Mouse (Mus musculus) ovary, adult 18-20 months (tissue): Measurements from ENCODE around the gene Plac8.

Source experiments
- DNase-seq: peaks from one replicate; pipeline ENCODE4 v3.0.0; 2022; ENCODE audit warnings: low spot score, mixed read lengths

Plac8 gene

DNA sequence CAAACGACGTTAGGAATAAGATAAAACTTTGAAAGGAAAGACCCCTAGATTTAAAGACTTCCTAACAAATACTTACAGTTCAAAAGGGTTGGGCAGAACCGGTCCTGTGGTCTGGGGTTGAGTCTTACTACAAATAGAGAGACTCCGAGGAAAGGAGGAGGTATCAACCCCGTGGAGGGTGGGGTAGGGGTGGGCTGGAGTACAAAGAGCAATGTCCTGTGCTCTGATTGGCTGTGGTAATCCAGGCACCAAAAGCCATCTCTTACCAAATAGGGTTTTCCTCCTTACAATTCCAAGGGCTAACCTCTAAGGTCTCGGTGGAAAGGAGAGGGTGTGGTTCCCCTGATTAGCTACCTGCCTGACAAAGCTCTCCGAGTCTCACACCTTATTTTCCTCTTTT is at the start of gene Plac8:
Gene Plac8 (minus strand): TSS at position 177 of the 400 bp plus-strand sequence.
- DNase-seq, result no peak

DNA sequence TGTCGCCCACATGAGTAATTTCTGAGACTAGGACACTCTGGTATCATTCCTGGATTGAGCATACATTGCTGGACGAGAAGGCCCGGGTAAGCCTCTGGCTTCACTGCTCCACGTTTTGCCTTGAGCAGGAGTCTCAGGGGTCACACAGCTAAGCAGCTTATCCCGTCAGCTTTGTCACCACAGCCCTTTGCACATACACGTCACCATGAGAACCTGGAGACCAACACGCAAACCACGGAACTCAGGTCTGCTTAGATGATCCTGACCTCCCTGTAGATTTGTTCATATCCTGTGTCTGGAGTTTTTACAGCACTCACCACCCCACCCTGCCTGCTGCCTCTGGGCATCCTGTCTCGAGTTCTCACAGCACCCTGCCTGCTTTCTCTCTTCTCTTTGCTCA is 48.9 kb upstream of the Plac8 start:
- DNase-seq, result no peak

DNA sequence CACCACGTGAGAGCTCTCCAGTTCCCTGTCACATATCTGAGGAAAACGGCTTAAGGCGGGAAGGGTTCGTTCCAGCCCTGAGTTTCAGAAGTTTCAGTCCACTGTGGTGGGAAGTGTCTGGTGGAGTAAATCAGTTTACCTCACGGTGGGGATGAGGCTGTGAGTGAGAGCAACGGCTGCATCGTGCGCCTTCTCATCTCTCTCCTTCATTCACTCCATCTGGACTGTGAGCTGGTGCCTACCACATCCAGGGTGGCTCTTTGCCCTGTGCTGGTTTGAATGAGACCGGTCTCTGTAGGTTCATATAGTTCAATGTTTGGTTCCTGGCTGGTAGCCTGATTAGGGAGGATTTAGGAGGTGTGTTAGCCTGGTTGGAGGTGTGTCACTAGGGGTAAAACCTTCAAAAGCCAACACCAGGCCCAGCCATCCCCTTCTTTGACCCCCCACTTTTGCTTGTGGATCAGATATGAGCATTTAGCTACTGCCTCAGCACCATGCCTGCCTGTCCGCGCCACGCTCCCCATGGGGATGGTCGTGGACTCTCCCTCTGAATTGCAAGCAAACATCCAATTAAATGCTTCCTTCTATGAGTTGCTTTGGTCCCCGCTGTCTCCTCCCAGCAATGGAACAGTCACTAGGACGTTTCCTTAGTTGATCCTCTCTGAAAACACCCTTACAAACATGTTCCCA is 47.7 kb upstream of the Plac8 start:
- no peak for DNase-seq

DNA sequence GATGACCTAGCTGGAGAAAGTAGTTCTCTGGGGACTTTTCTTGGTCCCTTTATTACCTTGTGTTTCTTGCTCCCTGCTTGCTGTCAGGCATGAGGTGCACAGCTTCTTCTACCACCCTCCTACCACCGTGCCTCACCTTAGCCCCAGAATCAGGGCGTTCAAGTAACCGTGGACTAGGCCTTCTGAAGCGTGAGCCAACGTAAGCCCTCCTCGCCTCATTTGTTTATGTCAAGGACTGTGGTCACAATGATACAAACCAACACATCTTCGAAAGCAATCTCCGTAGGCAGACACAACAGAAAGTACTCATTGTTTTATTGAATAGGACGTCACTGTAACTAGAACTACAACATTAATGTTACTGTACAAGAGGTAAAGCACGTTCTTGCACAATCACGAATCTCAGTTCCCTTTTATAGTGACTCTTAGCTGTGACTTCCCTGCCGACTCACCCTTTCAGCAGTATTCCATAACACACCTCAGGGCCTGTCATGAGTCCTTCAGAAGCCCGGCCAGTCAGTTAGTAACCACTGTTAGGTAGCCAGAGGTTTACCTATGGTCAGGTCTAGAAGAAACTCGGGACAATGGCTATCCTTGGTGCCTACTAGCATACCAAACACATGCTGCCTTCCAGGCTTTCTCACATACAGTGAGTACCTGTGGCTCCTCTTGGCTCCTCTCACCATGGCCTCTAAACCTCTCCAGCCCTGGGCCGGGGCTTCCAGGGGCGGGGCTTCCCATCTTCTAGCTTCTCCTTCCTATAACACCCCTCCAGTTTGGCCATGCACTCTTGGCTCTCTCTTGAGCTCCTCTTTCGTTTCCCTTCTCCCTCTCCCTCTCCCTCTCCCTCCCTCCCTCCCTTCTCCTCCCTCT is 42.1 kb upstream of the Plac8 start:
- DNase-seq, result no peak

DNA sequence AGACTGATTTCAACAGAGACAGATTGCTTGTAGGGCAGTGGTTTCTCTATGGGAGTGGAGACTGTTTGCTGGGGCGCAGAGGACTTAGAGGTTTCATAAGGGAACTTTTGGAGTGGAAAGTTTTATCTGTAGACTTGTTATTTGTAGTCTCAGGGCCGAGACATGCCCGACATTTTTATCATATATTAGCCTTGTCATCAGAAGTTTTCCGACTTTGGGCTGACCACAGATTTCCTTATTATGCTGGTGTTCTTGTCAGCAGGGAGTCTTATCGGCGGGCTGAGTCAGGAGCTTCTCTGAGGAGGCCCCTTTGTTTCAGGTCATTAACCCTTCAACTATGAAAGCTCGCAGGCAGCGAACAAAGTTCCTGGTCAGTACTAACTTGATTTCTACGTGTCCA is 35.8 kb upstream of the Plac8 start:
- DNase-seq, result no peak

DNA sequence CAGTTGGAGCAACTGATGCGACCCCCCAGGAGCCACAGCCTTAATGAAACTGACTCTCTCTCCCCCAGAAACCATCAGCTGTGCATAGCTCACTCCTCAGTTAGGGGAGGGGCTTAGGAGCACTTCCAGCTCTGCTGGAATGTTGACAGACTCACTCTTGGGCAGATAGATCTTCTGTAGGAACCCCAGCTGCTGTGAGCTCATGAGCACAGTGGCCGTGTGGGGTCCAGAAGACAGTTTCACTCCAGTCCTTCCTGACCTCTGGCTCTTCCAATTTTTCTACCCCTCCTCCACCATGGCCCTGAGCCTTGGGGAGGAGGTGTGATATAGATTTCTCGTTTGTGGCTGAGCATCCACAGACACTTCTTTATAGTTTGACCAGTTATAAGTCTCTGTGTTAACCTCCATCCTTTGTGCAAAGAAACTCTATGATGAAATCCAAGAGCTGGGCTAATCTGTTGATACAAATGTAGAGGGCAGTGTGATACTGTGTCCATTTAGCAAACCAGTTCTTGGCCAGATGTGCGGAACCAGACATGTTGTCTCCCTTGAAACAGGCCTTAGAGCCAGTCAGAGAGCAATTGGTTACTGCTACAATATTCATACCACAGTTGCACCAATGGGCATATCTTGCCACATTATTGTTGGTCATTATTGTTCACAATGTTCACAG is 35.2 kb upstream of the Plac8 start:
- no peak for DNase-seq

DNA sequence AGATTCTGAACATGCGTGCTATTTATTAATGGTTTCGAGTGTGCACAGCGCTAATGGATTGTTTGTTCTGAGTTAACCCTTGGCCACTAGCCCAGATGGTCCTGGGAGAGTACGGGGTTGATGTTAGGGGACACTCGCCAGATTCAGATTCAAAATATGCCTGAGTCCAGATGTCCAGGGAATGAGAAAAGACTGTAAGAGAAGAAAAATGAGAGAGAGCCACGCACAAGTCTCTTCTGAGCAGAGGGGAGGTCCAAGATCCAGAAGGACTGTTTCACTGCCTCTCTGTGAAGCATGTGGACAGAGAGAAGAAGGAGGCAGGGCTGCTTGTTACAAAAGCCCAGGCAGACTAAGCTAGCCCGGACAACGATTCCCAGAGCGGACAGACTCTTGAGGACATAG is 33.8 kb upstream of the Plac8 start:
- DNase-seq, result peak; percentile 16

DNA sequence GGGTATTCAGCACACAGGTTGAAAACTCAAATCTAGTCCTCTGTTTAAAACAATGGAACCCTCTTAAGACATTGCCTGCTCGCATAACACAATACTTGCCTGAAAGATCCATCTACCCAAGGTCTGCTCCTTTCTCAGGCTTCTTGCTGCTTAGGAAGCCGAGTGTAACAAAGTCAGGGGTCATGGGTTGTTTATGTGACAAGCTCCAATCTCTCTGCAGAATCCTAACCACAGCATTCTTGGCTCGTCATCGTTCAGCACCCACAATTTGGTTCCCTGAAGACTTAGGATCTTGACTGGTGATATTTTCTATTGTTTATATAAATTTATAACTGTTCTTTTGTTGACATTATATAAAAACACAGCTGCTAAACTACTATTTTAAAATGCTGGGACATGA is 32.0 kb upstream of the Plac8 start:
- peak; percentile 19 for DNase-seq

DNA sequence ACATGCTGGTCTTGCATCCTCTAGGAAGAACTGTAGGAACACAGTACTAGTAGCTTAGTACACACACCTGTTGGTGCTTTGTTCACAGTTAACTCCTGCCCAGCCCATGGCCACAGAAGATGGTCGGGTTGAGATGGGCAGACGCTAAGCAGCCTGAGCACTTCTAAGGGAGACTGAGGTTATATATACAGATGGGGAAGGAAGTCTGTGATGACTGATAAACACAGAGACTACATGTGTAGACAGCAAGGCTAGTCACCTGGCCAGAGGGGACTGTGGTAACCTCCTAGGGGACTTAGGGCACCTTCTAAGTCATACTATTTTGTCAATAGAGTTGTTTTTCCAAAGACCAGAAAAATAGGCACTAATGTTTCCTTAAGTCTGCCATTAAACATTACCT is 29.8 kb upstream of the Plac8 start:
- no peak for DNase-seq

DNA sequence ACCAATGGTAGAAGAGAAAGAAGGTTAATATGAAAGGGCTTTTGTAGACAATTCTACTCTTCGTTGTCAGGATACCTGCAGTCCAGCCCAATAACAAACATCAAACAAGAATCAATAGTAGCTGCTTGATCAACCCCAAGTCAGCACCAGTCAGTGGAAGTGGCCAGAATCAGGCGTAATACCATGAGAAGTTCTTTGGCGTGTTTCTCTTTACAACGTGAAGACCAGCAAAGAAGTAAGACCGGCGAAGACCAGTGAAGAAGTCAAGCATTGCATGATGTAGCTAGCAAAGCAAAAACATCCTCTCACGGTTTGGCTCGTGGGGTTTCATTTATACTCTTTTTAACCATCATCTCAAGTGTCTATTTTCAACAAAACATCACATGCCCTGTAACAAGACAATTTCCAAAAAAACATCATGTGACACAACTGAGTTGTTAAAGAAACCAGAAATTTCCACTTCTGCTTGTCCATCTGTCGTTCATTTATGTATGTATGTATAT is 27.0 kb upstream of the Plac8 start:
- DNase-seq, result no peak

DNA sequence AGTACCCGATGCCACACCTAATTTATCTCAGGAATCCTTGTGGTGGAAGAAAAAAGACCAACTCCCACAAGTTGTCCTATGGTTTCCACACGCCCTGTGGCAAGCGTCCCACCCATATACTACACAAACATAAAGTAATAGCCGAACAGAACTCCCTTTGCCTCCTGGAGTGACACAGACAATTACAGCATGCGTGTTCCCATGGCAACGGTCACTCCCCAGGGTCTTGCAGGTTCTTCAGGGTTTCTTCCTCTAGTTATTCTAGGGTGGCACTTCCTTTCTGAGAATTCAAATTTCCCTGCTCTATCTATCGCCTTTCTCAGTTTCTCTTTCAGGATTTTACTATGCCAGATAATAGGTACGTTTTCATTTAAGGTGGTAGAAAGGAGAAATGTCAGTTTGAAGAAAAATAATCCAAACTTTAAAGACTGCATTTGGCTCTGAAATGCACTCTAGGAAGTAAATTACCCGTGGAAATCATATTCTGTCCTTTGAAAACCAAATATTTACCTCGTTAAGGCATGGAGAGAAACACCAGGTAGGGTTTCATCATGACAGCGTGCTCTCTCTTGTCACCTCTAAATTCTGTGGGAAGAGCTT is 25.9 kb upstream of the Plac8 start:
- DNase-seq, result peak; percentile 16

DNA sequence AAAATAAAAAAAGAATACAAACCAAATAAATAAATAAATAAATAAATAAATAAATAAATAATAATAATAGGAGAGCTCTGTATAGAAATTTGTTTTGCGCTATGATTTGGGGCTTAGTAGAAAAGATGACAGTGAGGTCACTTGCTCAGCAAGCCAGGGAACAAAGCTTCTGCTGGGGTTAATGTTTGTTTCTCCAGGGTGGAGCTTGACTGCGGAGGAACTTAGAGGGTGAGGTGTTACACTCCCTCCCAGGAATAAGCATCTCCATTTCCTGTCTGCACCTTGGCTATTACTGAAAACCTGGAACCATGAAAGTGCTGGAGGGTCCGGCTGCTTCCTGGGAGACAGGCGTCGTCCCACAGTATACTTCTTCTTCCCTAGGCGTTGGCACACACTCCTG is 24.0 kb upstream of the Plac8 start:
- DNase-seq, result no peak

DNA sequence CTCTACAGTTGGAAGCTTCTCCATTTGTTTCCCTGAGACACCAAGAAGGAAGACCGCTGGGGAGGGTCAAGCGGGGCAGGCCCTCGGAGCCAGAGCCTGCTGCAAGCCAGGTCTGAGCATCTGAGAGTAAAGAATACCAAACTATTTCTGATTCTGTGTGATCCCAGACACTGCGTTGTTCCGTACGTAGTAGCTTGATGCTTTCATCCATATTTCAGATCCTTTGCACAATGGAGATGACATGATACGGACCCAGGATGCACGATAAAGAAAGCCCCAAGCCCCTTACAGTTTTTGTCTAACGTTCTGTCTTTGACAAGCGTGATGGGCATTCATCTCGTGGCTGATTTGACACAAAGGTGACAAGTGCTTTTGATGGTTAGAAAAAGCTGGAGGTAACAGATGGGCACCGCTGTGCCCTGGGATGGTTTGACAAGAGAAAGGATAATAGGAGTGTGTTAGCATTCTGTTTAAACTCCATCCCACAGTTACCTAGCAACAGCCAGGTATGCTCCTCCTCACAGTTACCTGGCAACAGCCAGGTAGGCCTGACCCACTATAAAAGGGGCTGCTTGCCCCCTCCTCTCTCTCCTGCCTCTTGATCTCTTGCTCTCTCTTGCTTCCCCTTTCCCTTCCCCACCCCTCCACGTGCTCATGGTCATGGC is 22.9 kb upstream of the Plac8 start:
- no peak for DNase-seq

DNA sequence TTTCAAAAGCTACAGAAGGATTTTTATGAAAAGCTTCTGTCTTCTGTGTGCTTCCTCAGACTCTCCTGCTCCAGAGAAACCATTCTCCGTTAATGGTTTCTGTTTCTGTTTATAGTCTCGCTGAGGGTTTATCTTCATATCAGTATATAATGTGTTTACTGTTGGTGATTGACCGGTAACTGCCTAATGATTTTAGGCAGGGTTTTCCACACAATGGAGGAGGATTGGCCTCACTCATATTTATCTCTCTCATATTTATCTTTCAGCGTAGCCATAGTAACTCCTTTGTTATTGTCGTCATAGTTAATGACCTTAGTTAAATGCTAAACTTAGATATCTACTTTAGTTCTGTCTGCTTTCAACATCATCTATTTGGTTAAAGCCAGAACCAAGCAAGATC is 18.5 kb upstream of the Plac8 start:
- DNase-seq, result no peak

DNA sequence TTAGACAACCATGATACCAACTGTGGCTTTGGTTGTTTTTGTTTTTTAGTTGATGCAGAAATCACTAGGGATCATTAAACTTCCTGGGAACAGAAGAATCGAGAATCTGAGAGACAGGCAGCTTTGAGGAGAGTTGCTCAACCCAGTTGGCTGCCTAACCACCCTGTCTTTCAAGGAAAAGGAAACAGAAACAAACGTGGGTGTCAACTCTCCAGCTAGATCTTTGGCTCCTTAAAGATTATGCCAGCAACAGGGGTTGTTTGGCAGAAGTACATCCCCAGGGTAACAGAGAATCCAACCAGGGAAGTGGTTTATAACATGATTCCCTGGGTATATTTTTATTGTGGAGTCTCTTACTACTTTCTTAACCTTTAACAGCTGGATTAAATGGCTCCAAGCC is 15.6 kb upstream of the Plac8 start:
- no peak for DNase-seq

DNA sequence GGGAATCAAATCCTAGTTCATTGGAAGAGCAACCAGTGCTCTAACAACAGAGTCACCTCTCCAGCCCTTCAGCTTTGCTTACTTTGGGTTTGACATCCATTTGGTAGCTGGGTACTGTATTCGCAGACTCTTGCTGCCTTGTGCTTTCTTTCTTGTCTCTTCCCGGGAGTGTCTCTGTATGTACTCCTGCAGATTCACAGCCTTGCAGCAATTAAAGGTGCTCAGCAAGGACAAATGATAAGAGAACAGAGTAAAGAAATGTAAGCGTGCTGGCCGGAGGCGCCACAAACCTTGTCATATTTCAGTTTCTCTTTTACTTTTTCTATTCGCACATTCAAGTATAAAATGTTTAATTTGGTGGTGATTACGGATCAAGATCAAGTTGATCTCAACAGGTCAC is 15.1 kb upstream of the Plac8 start:
- no peak for DNase-seq

DNA sequence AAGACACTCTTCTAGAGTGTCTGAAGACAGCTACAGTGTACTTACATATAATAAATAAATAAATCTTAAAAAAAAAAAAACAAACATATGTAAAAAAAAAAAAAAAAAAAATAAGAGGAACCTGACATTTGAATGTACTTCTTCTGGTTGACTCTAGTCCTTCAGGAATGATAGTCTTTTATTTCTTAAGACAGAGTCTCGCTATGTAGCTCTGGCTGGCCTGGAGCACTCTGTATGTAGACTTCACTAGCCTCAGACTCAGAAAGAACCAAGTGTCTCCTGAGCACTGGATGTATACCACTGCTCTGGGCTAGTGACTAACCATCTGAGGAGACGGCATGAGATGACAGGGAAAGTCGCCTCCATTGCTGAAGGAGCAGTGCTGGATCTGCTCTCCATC is 13.6 kb upstream of the Plac8 start:
- DNase-seq, result no peak

DNA sequence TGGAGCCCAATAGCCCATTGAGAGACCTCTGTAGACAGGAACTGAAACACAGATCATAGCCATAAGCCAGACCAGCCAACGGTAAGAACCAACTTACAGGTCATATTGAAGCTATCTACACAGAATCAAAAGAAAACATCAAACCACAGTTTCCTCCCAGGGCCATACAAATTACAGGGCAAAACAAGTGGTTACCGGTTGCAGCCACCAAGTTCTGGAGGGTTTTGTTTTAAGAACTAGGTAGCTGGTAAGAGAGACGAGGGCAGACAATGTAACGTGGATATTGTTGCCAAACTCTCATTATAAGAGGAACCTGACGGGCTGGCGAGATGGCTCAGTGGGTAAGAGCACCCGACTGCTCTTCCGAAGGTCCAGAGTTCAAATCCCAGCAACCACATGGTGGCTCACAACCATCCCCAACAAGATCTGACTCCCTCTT is 13.2 kb upstream of the Plac8 start:
- no peak for DNase-seq

DNA sequence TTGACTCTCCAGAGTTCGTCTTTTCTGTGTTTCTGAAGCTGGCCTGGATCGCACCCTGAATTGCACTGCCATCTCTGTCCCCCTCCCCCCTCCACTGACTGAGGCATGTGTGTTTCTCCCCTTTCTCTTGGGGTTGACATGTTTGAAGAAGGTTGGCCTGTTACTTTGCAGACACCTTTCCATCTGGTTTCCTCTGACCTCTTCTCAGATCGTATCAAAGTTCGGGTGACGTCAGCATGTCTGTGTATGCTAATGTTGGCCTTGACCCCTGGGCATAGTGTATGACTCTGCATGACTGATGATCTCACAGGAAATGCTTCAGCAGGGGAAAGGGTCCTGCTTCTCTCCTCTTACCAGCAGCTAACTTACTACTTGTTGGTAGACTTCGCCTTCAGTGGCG is 11.0 kb upstream of the Plac8 start:
- DNase-seq, result no peak

DNA sequence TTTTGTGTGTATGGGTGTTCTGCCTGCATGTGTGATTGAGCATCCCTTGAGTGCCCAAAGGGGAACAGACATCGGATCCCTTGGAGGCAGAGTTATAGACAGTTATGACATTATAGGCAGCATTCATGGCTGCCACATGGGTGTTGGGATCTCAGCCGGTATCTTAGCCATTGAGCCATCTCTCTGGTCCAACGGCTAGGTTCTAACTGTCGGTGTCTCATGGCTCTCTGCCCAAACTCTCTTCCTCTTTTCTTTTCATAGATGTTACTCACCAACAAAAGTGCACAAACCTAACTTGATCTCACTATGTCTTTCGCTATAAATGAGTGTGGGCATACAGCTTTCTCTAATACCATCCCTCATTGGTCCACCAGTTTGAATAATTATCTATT is 10.4 kb upstream of the Plac8 start:
- no peak for DNase-seq

DNA sequence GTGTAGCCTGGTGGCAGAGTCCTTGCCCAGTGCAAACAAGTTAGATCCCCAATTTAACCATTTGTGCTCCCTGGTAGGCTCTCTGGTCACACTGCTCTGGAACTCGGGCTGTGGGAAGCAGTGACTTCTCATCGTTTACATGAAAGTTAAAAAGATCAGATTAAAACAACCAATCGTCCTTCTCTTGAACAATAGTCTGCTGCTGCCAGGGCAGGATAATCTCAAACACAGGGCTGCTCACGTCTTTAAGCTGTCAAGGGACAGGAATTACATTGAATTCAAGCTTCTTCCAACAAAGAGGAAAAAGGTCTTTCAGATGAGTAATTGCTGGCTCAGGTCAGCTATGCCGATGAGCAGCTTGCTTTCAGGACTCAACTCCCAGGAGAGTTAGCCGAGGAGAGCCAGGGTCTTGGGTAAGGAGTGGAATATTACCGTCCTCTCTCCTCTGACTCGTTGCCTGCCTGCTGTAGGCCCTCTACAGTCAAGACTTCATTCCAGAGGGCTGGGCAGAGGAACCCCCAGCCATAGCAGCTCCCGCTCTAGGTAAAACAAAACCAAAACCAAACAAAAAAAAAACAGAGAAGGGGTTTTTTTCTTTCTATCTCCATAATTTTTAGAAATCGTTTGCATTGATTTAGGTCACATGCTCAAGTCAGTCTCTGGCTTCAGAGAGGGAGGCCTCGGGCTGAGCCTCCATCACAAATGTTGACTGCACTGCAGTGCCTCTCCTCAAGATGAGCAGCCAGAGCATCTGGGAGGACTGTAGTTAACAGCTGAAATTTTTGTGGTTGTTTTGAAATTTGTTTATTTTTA is 9.8 kb upstream of the Plac8 start:
- no peak for DNase-seq
